ENCODE assay signal across 25 mouse cellular contexts in genomic region chr17:62510184-62510583, GRCm38 (mm10).
"Had no signal": no experiment of that assay in that cellular context is flagged by ENCODE, and none has a peak within 500 bp of the region (broad histone marks: within the 10 kb centered on the region; RNA-seq: fewer than 3 reads in every experiment).

No protein-coding gene starts in this region.

- ATAC-seq: hindbrain, embryonic 16.5 days; inflammation-experienced regulatory T-cells, adult 6 months; intestine, embryonic 15.5 days; intestine, postnatal 0 days; liver, embryonic 12.5 days had no signal

- H3K36me3 ChIP-seq: heart, embryonic 13.5 days; heart, embryonic 15.5 days; intestine, embryonic 15.5 days; limb, embryonic 13.5 days; limb, embryonic 15.5 days; liver, embryonic 12.5 days had no signal

- H3K4me3 ChIP-seq: heart, adult 2 months; heart, embryonic 13.5 days; heart, embryonic 15.5 days; intestine, embryonic 15.5 days; layer of hippocampus, adult 2 months; limb, embryonic 13.5 days; limb, embryonic 15.5 days; liver, embryonic 12.5 days had no signal

- H3K4me2 ChIP-seq: heart, embryonic 11.5 days; heart, embryonic 13.5 days; heart, embryonic 15.5 days; hindbrain, embryonic 14.5 days; intestine, embryonic 15.5 days; limb, embryonic 13.5 days; limb, embryonic 15.5 days; liver, embryonic 12.5 days had no signal

- H3K9me3 ChIP-seq: heart, embryonic 13.5 days; heart, embryonic 15.5 days; intestine, embryonic 15.5 days; limb, embryonic 13.5 days; limb, embryonic 15.5 days; liver, embryonic 12.5 days had no signal

- H3K27ac ChIP-seq: heart, adult 2 months; heart, embryonic 13.5 days; heart, embryonic 15.5 days; hindbrain, embryonic 14.5 days; intestine, embryonic 15.5 days; layer of hippocampus, adult 2 months; limb, embryonic 13.5 days; limb, embryonic 15.5 days; liver, embryonic 12.5 days; liver, embryonic 14.5 days had no signal

- DNase-seq: gastrocnemius, postnatal 14 days; gastrocnemius, postnatal 36 days; heart, adult 2 months; heart, postnatal 14 days; heart, postnatal 36 days; kidney, adult 18-20 months; kidney, adult 8-10 months; kidney, postnatal 10 days; kidney, postnatal 25 days; kidney, postnatal 4 days; layer of hippocampus, postnatal 36 days; left cerebral cortex, postnatal 4 days had no signal

- H3K9ac ChIP-seq: heart, embryonic 13.5 days; heart, embryonic 15.5 days; hindbrain, embryonic 14.5 days; intestine, embryonic 15.5 days; limb, embryonic 13.5 days; limb, embryonic 15.5 days; liver, embryonic 12.5 days; liver, embryonic 14.5 days had no signal

- H3K27me3 ChIP-seq: heart, embryonic 13.5 days; heart, embryonic 15.5 days; intestine, embryonic 15.5 days; limb, embryonic 15.5 days; liver, embryonic 12.5 days had no signal

- H3K4me1 ChIP-seq: heart, embryonic 13.5 days; heart, embryonic 15.5 days; intestine, embryonic 15.5 days; limb, embryonic 15.5 days; liver, embryonic 12.5 days had no signal
